Mouse (Mus musculus) left cerebral cortex, adult 9 months (tissue): ENCODE results near the gene Eif5b.
"Not testable (repeated sequence)": the region's sequence is repeated elsewhere in the genome, so short reads cannot be mapped to it uniquely, and the experiment has no call there.

ENCODE experiments used
- DNase-seq, 2 experiments: peaks; one replicate each; pipeline ENCODE4 v3.0.0; 2022; ENCODE audit warnings: low spot score in 2 of 2

Eif5b gene

DNA sequence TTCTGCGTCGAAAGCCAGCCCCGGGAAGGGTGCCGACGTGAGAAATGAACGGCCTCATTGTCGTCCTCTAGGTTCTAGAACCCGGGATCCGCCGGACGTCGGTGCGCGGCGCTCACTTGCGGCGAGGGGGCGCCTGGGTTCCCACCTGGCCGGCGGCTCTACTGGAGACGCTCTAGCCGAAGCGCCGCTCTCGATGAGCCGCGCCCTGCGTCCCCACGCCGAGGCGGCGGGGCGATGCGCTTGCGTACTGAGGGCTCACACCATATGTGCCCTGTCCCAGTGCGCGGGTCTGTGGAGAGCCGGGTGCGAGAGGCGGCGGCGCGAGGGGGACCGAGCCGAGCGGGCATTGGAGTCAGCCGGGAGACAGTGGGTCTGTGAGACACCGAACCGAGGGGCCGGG is at the start of gene Eif5b, which contains the start of gene Txndc9:
TSS of gene Eif5b (plus strand) at position 144 of the 400 bp plus-strand sequence.
TSS of gene Txndc9 (minus strand) at position 27 of the 400 bp plus-strand sequence.
- peak; percentile 88 to 96 for DNase-seq

DNA sequence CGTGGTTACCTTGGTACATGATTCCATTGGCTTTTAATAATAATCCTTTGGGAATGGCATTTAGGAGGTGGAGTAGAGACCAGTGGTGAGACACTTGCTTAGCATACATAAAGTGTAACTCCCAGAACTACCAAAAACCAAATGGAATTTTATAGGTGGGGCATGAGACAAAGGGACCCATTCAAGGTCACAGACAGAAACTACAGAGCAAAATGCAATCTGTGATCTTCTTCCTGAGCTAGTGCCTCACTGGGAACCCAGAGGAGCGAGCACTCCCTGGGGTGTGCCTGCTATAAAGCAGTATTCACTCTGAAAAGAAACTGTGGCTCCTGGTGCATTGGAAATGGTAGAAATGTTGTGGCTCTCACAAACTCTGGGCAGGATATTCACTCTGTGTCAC is 48.9 kb upstream of the Eif5b start:
- DNase-seq: no peak

DNA sequence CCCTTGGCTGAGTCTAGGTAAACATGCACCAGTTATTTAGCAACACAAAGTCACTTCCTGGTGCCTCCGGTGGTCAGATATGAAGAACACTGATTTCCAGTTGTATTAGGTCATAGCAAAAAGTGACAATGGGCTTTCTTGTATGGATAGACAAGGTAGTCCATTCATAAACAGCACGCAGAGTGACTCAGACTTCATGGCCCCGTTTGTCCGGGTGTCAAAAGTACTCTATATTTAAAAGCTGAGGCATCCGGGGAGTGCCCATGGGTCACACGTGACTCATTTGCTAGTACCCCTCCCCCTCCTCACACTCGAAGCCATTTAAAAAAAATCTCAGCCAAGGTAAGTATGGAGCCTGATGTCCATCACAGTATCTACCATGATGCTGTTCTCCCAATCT is 43.0 kb upstream of the Eif5b start:
- no peak for DNase-seq

DNA sequence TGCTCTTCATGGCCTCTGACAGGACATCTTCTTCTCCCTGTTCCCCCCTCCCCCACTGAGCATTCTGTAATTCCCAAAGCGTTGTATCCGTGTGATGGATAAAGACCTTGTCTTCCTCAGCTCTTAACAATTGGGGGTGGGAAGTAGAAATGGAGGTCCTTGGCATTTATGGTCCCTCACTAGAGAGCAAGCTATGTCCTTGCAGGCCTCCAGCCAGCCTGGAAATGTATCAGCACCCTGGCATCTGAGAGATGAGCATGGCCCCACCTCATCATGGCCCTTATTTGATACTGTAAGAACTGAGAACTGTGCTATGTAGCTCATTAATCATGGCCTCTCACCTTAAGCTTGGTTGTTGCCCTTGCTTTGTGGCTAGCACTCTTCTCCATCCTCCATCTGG is 42.6 kb upstream of the Eif5b start:
- no peak for DNase-seq

- no peak for DNase-seq
These were observed 40.9 kb upstream of the Eif5b start for GRCm38 (mm10) chr1:37956690-37957431.

GRCm38 (mm10) chr1:37957659-37958058 is 40.2 kb upstream of the Eif5b start, which contains the start of gene Lyg1:
Gene Lyg1 (minus strand): TSS chr1:37957759.
- no peak for DNase-seq

DNA sequence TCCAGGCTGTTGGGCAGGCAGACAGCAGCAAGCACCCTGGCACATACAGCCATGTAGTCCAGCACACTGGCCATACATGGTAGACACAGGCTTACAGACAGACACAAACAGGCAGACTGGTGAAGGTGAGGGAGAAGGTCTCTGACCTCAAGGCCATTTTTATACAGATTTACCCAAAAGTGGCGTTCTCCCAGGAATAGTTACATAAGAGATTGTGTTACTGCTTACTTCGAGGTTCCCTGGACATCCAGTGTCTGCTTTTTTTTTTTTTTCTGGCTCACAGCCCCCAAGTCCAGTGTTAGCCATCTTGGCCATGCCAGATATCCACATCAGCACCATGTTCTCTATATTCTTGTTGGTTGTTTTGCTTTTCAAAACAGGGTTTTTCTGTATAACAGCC is 39.3 kb upstream of the Eif5b start:
- no peak for DNase-seq

DNA sequence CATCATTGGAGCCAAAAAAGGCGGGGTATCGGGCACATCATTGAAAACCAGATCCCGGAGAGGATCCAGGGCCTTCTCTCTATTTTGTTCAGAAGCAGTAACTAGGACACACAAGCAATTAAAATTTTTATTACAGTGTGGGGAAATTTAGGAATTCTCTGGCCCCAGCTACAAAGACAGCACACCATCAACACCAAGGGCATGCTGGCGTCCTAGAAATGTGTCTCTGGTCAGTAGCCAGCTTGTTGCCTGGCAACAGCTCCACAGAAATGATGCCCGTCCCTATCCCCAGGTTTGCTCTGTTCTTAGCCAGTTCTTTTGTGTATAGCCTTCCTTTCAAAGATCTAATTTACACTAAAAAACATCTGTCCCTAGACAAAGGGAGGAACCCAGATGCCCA is 38.3 kb upstream of the Eif5b start:
- peak in 1 of 2 experiments; percentile 16 for DNase-seq

GRCm38 (mm10) chr1:37965571-37965970 is 32.2 kb upstream of the Eif5b start:
- DNase-seq: no peak

DNA sequence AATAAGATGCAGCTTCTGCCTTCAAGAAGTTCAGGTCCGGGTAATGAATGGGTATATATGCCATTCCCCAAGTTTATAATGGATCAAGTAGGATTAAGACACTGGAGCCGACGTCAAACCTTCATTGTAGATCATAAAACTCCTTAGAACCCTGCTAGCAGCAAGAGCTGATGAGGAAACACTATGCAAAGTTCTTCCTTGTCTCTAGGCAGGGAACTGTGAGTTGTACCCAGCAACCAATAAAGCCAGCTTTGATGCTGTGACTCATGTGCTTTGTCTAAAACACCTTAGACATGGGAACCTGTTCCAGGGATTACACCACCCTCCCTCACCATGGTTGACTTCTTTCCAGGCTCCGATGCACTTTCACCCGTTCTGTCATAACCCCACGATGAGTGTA is 29.1 kb upstream of the Eif5b start:
- no peak for DNase-seq

GRCm38 (mm10) chr1:37971520-37971919 is 26.3 kb upstream of the Eif5b start:
- DNase-seq: no peak

DNA sequence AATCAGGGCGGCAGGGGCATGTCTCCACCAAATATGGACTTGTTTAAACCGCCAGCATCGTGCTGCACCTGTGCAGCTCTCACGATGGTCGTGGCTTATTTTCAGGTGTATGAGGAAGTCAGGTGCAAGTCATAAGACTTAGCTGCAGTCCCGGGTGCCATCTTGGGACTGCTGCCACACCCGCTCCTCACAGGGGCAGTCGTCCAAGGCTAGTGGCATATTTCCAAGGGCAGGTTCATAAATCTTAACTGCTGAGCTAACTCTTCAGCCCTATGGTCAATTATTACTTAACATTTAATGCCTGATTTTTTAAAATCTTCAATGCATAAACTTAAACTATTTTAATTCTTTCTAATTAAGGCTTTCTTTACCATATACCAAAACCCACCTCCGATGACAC is 21.1 kb upstream of the Eif5b start:
- DNase-seq: not testable (repeated sequence)

GRCm38 (mm10) chr1:37977303-37977702 is 20.5 kb upstream of the Eif5b start:
- no peak for DNase-seq

GRCm38 (mm10) chr1:37984326-37984725 is 13.5 kb upstream of the Eif5b start:
- DNase-seq: no peak

DNA sequence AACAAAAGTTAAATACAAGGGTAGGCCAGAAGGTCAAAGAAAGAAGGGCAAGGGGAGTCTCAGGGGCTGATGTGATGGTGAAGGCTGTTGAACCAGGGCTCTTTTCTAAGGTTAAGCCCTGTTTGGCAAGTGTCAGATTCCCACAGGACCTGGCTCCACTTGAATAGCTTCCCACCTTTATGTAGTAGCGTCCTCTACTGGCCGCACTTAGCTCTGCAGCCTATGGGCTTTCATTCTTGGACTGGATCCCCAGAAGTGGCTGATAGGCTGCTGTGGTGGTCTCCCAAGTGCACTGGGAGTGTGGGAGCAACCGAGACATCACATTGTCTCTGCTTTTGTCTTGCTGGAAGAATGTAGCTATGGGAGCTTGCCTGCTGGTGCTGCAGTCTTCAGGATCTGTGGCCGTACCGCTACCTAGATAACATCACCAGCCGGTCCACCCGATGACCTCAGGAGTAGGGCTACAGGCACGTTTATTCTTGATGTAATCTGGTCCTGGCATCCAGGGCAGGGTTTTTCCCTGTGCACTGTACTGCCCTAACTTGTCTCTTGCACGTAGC is 12.0 kb upstream of the Eif5b start:
- peak in 1 of 2 experiments; percentile 51 for DNase-seq

GRCm38 (mm10) chr1:37987856-37988255 is 10.0 kb upstream of the Eif5b start:
- DNase-seq: no peak

- DNase-seq: no peak
These were observed 1.6 kb upstream of the Eif5b start for GRCm38 (mm10) chr1:37996226-37996625.

GRCm38 (mm10) chr1:37996877-37997484 is 829 bp upstream of the Eif5b start:
- peak; percentile 98 to 99 for DNase-seq

DNA sequence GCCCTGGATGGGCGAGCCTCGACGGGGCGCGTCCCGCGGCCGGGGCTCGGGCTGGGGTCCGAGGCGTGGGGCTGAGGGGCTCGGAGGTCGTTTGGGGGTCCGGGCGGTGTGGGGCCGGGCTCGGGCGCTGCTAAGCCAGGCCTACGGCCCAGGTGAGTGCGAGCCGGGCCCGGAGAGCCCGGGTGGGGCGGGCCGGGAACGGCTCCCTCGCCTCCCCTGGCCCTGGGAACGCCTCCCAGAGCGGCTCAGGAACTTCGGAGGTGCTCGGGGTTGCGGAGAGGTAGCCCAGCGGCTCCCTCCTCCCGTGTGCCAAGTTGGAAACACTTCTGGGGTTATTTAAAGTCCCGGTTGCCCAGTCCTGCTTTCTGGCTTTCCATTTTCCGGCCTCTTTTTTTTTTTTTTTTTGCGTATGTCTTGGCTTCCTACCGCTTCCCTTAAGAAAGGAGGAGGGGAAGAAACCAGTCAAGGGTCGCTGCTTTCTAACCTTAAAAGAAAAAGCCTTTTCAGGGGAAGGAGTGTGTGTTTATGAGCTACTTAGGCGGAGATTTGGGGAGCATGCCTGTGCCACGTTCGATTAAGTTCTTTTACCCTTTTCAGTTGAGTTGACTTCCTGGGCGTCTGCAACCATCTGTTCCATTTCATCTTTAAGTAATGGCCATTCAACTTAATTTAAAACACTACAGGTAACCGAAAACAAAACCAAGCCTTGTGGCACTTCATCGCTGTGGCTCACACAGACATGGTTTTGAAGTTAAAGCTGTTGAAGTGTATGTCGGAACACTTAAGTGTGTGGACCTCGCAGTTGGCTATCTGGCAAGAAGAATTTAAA is 775 bp downstream of the Eif5b start:
- no peak for DNase-seq

DNA sequence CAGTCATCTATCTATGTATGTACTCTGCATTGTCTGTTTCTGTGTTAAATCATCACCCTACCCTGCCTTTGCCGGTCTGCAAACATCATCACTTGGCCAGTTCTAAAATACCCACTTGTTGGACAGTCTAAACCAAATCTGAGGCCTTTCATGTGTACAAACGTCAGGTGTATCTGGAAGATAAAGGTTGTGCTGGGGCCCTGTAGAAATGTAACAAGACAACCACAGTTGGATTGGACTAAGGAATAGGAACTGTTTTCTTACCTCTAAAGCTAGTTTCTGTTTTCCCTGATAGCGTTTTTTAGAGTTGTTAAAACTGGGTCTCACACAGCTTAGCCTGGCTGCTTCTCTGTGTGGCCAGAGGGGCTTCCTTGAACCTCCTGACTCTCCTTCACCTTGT is 1.7 kb downstream of the Eif5b start:
- DNase-seq: no peak

DNA sequence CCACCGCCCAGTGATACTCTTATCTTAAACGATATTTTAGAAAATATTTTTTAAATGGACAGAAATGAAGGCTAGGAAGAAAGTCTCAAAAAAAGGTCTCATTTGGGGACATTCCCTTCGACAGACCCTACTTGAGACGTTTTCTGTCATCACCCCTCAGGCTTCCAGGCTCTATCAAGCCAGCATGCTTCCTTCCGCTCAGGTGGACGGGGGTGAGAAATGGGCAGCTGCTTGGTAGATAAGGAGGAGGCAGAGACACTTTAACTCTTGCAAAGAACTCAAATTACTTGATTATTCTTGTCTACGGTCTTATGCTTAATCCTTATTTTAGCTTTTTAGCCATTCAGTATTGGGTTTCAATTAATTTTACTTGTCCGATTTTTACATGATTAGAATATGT is 3.0 kb downstream of the Eif5b start:
- DNase-seq: no peak

DNA sequence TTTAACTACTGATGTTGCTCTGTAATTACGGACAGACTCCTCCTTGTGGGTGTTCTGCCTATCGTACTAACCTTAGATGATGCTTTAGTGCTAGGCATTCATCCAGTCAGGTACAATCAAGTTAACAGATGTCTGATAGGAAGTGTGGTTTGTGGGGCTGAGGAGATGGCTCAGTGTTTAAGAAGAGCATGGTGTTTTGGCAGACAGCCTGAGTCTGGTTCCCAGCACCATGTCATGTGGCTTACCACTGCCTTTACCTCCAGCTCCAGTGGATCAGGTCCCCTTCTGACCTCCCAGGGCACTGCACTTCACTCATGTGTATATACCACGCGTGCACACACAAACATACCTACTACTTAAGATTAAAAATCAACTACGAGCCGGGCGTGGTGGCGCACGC is 4.1 kb downstream of the Eif5b start:
- no peak for DNase-seq
